In genomic region chr4:130140992-130141402, GRCm38 (mm10) we compare ENCODE assay signal across 11 mouse cellular contexts. TPM values are rescaled to one million over a fixed set of nuclear protein-coding genes. Genes with fewer than 3 reads are reported as not detected.
A peak's percentile ranks its signal among the peaks of the same experiment; 100 is the strongest.
DNase-seq lines count a peak whose midpoint lies in the region; ATAC-seq lines count a peak whose summit lies in the region.
"Had no signal": no experiment of that assay in that cellular context is flagged by ENCODE, and none has a peak within 500 bp of the region (broad histone marks: within the 10 kb centered on the region; RNA-seq: fewer than 3 reads in every experiment).

No protein-coding gene starts in this region.

- peak; percentile 48 for DNase-seq in neural tube, embryonic 11.5 days (ENCODE audit: low spot score)
- DNase-seq in neural tube, embryonic 10.5 days (ENCODE audit: extremely low spot score, low spot score): no peak
- DNase-seq in layer of hippocampus, postnatal 14 days (ENCODE audit: low spot score in 2 of 2): peak; percentile 62
- DNase-seq in midbrain, embryonic 14.5 days: peak; percentile 61
- DNase-seq in telencephalon, adult 2 months (ENCODE audit: low read depth, low spot score): peak; percentile 76
- DNase-seq in kidney, adult 8-10 months: no peak
- no peak for DNase-seq in cerebellum, postnatal 36 days
- no peak for DNase-seq in forebrain, embryonic 10.5 days (ENCODE audit: extremely low spot score, low spot score)
- DNase-seq: cerebellum, adult 9-11 months; gastrocnemius, postnatal 10 days had no signal

- WGBS in neural tube, embryonic 11.5 days: 47% methylated on average over 9 of the region's 9 CpGs
- WGBS in midbrain, embryonic 14.5 days: 41% methylated on average over 9 of the region's 9 CpGs
- WGBS in forebrain, embryonic 10.5 days: 73% methylated on average over 9 of the region's 9 CpGs

- ATAC-seq in neural tube, embryonic 11.5 days (ENCODE audit: insufficient read depth, low FRiP score, low TSS enrichment): no peak
- no peak; the same call in 1 of the 2 replicates for ATAC-seq in midbrain, embryonic 14.5 days (ENCODE audit: low FRiP score, low TSS enrichment)

- peaks cover 38% of the 10 kb centered on the region for H3K27me3 ChIP-seq in neural tube, embryonic 11.5 days (ENCODE audit: control insufficient read depth, insufficient read depth, low read length)
- H3K27me3 ChIP-seq in midbrain, embryonic 14.5 days (ENCODE audit: control insufficient read depth, insufficient read depth, low read length): peaks cover 26% of the 10 kb centered on the region
- H3K27me3 ChIP-seq in forebrain, embryonic 10.5 days (ENCODE audit: poor library complexity, severe bottlenecking): peaks cover 77% of the 10 kb centered on the region

- H3K4me1 ChIP-seq in neural tube, embryonic 11.5 days (ENCODE audit: control insufficient read depth, insufficient read depth, low read length): peaks cover 9% of the 10 kb centered on the region
- peaks cover 18% of the 10 kb centered on the region for H3K4me1 ChIP-seq in midbrain, embryonic 14.5 days (ENCODE audit: control insufficient read depth, insufficient read depth, low read length)
- peaks cover 20% of the 10 kb centered on the region for H3K4me1 ChIP-seq in forebrain, embryonic 10.5 days

- H3K9ac ChIP-seq in neural tube, embryonic 11.5 days (ENCODE audit: low read length): no peak overlapping the region
- no peak overlapping the region for H3K9ac ChIP-seq in midbrain, embryonic 14.5 days (replicated peaks; ENCODE audit: low read length)

- H3K4me3 ChIP-seq in neural tube, embryonic 11.5 days (ENCODE audit: low read depth, low read length): no peak overlapping the region
- no peak overlapping the region for H3K4me3 ChIP-seq in midbrain, embryonic 14.5 days (replicated peaks; ENCODE audit: low read depth, low read length)
- no peak overlapping the region for H3K4me3 ChIP-seq in forebrain, embryonic 10.5 days

- H3K4me2 ChIP-seq in neural tube, embryonic 11.5 days (ENCODE audit: low read depth): no peak overlapping the region
- 0 out of 2 replicates have a peak overlapping the region, but pooled peaks have one; percentile 4 for H3K4me2 ChIP-seq in midbrain, embryonic 14.5 days (ENCODE audit: low read length)

- no peak overlapping the region for H3K27ac ChIP-seq in neural tube, embryonic 11.5 days (ENCODE audit: low read depth, low read length)
- peak overlapping the region; percentile 60 for H3K27ac ChIP-seq in midbrain, embryonic 14.5 days (replicated peaks; ENCODE audit: low read depth, low read length)
- H3K27ac ChIP-seq in forebrain, embryonic 10.5 days: no peak overlapping the region

- no peaks in the 10 kb centered on the region for H3K36me3 ChIP-seq in neural tube, embryonic 11.5 days (ENCODE audit: control insufficient read depth, insufficient read depth, low read length)
- no peaks in the 10 kb centered on the region for H3K36me3 ChIP-seq in midbrain, embryonic 14.5 days (ENCODE audit: control insufficient read depth, insufficient read depth, low read length)
- H3K36me3 ChIP-seq in forebrain, embryonic 10.5 days (replicated peaks): no peaks in the 10 kb centered on the region

- H3K9me3 ChIP-seq in neural tube, embryonic 11.5 days (ENCODE audit: control insufficient read depth, low read length): no peaks in the 10 kb centered on the region
- H3K9me3 ChIP-seq in midbrain, embryonic 14.5 days (ENCODE audit: control insufficient read depth, low read length): no peaks in the 10 kb centered on the region
- no peaks in the 10 kb centered on the region; the same call in 1 of the 2 replicates for H3K9me3 ChIP-seq in forebrain, embryonic 10.5 days

RNA-seq across cellular contexts. Expression of gene Hcrtr1, which starts 1.8 kb away (rescaled TPM):
- 0.20 and 0.49 TPM in 2 replicates for polyA plus RNA-seq in neural tube, embryonic 11.5 days (2014; fragmentation: Nextera tagmentation; extraction: Ambion mirVana)
- 10 to 100 TPM; 10.2 to 10.9 TPM for total RNA-seq in layer of hippocampus, postnatal 14 days (2021)
- polyA plus RNA-seq in midbrain, embryonic 14.5 days (2014; fragmentation: Nextera tagmentation; extraction: Ambion mirVana): 1.6 TPM in 2 replicates
- polyA plus RNA-seq in forebrain, embryonic 10.5 days (2016; fragmentation: Nextera tagmentation; extraction: Ambion mirVana): 0.32 and 0.36 TPM in 2 replicates
- total RNA-seq: gastrocnemius, postnatal 10 days had no signal
- polyA plus RNA-seq: intestine, embryonic 14.5 days had no signal

RNA-seq across cellular contexts. Expression of gene Tinagl1, which starts 33.9 kb away (rescaled TPM):
- polyA plus RNA-seq in neural tube, embryonic 11.5 days (2014; fragmentation: Nextera tagmentation; extraction: Ambion mirVana): 4.7 and 5.0 TPM in 2 replicates
- 1 to 10 TPM; 3.3 to 5.5 TPM for total RNA-seq in layer of hippocampus, postnatal 14 days (2021)
- polyA plus RNA-seq in midbrain, embryonic 14.5 days (2014; fragmentation: Nextera tagmentation; extraction: Ambion mirVana): 1.2 and 1.7 TPM in 2 replicates
- polyA plus RNA-seq in forebrain, embryonic 10.5 days (2016; fragmentation: Nextera tagmentation; extraction: Ambion mirVana): 7.2 and 7.6 TPM in 2 replicates

RNA-seq across cellular contexts. Expression of gene Pef1, which starts 38.6 kb away (rescaled TPM):
- polyA plus RNA-seq in neural tube, embryonic 11.5 days (2014; fragmentation: Nextera tagmentation; extraction: Ambion mirVana): 73.5 and 75.0 TPM in 2 replicates
- 10 to 100 TPM; 46.5 to 46.6 TPM for total RNA-seq in layer of hippocampus, postnatal 14 days (2021)
- polyA plus RNA-seq in midbrain, embryonic 14.5 days (2014; fragmentation: Nextera tagmentation; extraction: Ambion mirVana): 68.8 and 71.6 TPM in 2 replicates
- 69.8 and 70.4 TPM in 2 replicates for polyA plus RNA-seq in forebrain, embryonic 10.5 days (2016; fragmentation: Nextera tagmentation; extraction: Ambion mirVana)

Comparison
In these comparisons a context has a peak if more than half of its experiments do, and no peak if none do; other contexts are left out.
1. DNase-seq: peak in neural tube, embryonic 11.5 days (single experiment), layer of hippocampus, postnatal 14 days (2 of 2), midbrain, embryonic 14.5 days (single experiment) and telencephalon, adult 2 months (single experiment); none in neural tube, embryonic 10.5 days (single experiment), kidney, adult 8-10 months (0 of 2), cerebellum, postnatal 36 days (0 of 2) and forebrain, embryonic 10.5 days (single experiment).